Mouse (Mus musculus) small intestine, adult 10 weeks (tissue): Measurements from ENCODE around the gene Nckap1. TPM values are rescaled to one million over a fixed set of nuclear protein-coding genes. Genes with fewer than 3 reads are reported as not detected.

Experiments used
- polyA plus RNA-seq: library from polyadenylated mRNA; stranded (reverse); fragments of 350-450 nt; fragmentation: Illumina TruSeq; extraction: RNeasy Lipid Tissue Mini Kit (QIAGEN cat#74804); gene quantifications from one replicate; pipeline ENCODE4 v1.2.3, GENCODE M21; 2014; ENCODE audit warnings: low replicate concordance

Gene Nckap1
- 289 TPM for polyA plus RNA-seq

GRCm38 (mm10) chr2:80581043-80581711 is at the start of gene Nckap1:
Gene Nckap1 (minus strand): TSS chr2:80581380.

GRCm38 (mm10) chr2:80616854-80617737 is 35.9 kb upstream of the Nckap1 start, which contains the start of the genes Dusp19 and Nup35:
Gene Dusp19 (plus strand): TSS chr2:80617045.
Gene Nup35 (plus strand): TSS chr2:80617236.

Other genes starting within 250 kb of the Nckap1 start
- gene Frzb, start 133.8 kb downstream of the Nckap1 start, polyA plus RNA-seq, result 1.7 TPM
- 14.0 TPM for gene Dusp19, start 35.7 kb upstream of the Nckap1 start, polyA plus RNA-seq
- gene Nup35, start 35.9 kb upstream of the Nckap1 start, polyA plus RNA-seq, result 19.0 TPM